Mouse (Mus musculus) myocyte (in vitro differentiated cells): ENCODE results near the gene Lrcol1.

Experiments
- CEBPB ChIP-seq: IDR thresholded peaks from 2 replicates; pipeline ENCODE4 v1.6.1; 2011; ENCODE audit warnings: mild to moderate bottlenecking, moderate library complexity; ENCODE audit not compliant: poor library complexity, insufficient read depth, severe bottlenecking
- MAX ChIP-seq: IDR thresholded peaks from one replicate; pipeline ENCODE4 v1.6.1; 2011; ENCODE audit warnings: low read depth, mild to moderate bottlenecking, control low read depth
- MYOD1 ChIP-seq, 3 experiments: IDR thresholded peaks; one replicate each; pipeline ENCODE4 v1.6.1; 2011; ENCODE audit warnings: control low read depth in 2 of 3, low read depth in 2 of 3, mild to moderate bottlenecking in 2 of 3, moderate library complexity in 1 of 3; ENCODE audit not compliant: insufficient read length in 2 of 3, control insufficient read depth in 1 of 3
- POLR2A ChIP-seq: IDR thresholded peaks from one replicate; pipeline ENCODE4 v1.6.1; 2011; ENCODE audit warnings: low read depth, mild to moderate bottlenecking, control low read depth, moderate library complexity; ENCODE audit not compliant: insufficient read length
- POLR2AphosphoS2 ChIP-seq: IDR thresholded peaks from one replicate; pipeline ENCODE4 v1.6.1; 2011; ENCODE audit warnings: low read depth, control low read depth; ENCODE audit not compliant: insufficient read length
- SRF ChIP-seq: IDR thresholded peaks from one replicate; pipeline ENCODE4 v1.6.1; 2011; ENCODE audit warnings: low read depth; ENCODE audit not compliant: control insufficient read depth, insufficient read length
- TCF12 ChIP-seq: IDR thresholded peaks from one replicate; pipeline ENCODE4 v1.6.1; 2011; ENCODE audit warnings: mild to moderate bottlenecking, control low read depth; ENCODE audit not compliant: poor library complexity, insufficient read depth, severe bottlenecking
- TCF3 ChIP-seq: IDR thresholded peaks from one replicate; pipeline ENCODE4 v1.6.1; 2011; ENCODE audit warnings: low read depth, control low read depth; ENCODE audit not compliant: insufficient read length
- USF1 ChIP-seq: IDR thresholded peaks from one replicate; pipeline ENCODE4 v1.6.1; 2011; ENCODE audit warnings: low read depth, mild to moderate bottlenecking, control low read depth, moderate library complexity

DNA sequence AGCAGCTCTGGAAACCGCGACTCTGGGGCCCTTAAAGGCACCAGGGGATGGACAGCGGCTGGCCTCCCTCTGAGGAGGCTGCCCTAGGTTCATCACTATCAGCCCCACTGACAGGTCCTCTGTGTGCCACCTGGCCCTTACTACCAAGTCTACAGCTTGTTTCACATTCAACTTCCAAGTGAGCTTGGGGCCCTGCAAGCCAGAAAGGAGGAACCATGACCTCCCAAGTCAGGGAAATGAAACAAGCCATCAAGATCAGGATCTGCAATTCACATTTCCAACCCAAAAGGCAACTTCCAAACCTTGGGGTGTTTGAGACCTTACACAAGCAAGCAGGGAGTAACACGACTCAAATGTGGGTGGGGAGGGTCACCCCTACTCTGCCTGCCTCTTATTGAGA lies 40.7 kb downstream of the Lrcol1 start:
- no peak for TF ChIP-seq POLR2A
- TF ChIP-seq TCF3, result no peak
- TF ChIP-seq USF1, result no peak
- TF ChIP-seq MYOD1 (IDR thresholded peaks at IDR 0.05; ENCODE audit: control insufficient read depth in 1 of 3, insufficient read length in 2 of 3, low read depth in 2 of 3), result no peak
- TF ChIP-seq MAX, result no peak
- TF ChIP-seq POLR2AphosphoS2, result no peak
- no peak for TF ChIP-seq TCF12
- TF ChIP-seq SRF, result no peak
- no peak for TF ChIP-seq CEBPB
